Comparison of ENCODE assay signal across 25 mouse cellular contexts in the genomic region with DNA sequence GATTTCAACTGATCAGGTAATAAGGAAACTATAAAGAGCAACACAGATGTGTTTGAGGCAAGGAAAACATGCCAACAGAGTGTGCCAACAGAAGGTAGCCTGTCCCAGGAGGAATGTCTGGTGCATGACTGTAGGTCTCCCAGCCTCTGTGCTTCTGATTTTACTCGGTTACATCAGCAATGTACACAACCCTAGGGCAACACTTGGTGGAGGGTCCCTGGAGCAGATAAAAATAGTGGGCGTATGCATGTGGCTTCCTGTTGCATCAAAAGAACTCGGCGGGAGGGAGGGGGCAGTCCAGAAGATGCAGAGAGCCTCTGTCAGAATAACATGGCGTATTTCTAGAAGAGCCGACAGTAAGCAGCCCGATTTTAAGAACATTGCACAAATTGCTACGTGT.
DNase-seq lines count a peak whose midpoint lies in the region; ATAC-seq and TF ChIP-seq lines count a peak whose summit lies in the region.
"Had no signal": no experiment of that assay in that cellular context is flagged by ENCODE, and none has a peak within 500 bp of the region (broad histone marks: within the 10 kb centered on the region; RNA-seq: fewer than 3 reads in every experiment).

No protein-coding gene starts in this region.

- no peak for TF ChIP-seq POLR2A in embryonic fibroblast, embryonic 13.5 days (IDR thresholded peaks at IDR 0.05; ENCODE audit: low read depth, low read length)
- no peak for TF ChIP-seq POLR2A in myocyte (IDR thresholded peaks at IDR 0.05; ENCODE audit: insufficient read length, low read depth)

- 0 out of 2 replicates have a peak overlapping the region, but pooled peaks have one; percentile 2 for H3K27ac ChIP-seq in embryonic fibroblast, embryonic 13.5 days (ENCODE audit: insufficient read depth, low read length)
- H3K27ac ChIP-seq: embryonic facial prominence, embryonic 10.5 days; embryonic facial prominence, embryonic 12.5 days; forebrain, embryonic 10.5 days; forebrain, embryonic 12.5 days had no signal

- H3K4me1 ChIP-seq in embryonic fibroblast, embryonic 13.5 days (ENCODE audit: control insufficient read depth, insufficient read depth, low read length) = peaks cover 2% of the 10 kb centered on the region; the same call in 1 of the 2 replicates
- H3K4me1 ChIP-seq: embryonic facial prominence, embryonic 10.5 days; embryonic facial prominence, embryonic 12.5 days; forebrain, embryonic 10.5 days; forebrain, embryonic 12.5 days had no signal

- peak; percentile 22 for DNase-seq in 416B (ENCODE audit: low read depth)
- no peak for DNase-seq in heart, adult 8-10 months (ENCODE audit: low spot score)
- DNase-seq in embryo, embryonic 11 days = no peak
- no peak for DNase-seq in gastrocnemius, adult 8-10 months (ENCODE audit: low spot score in 2 of 2)
- no peak for DNase-seq in adipocyte (ENCODE audit: low spot score)
- DNase-seq: adrenal gland, adult 2 months; adrenal gland, postnatal 14 days; adrenal gland, postnatal 36 days; cerebellum, adult 11-12 months; cerebellum, adult 2 months; cerebellum, adult 9-10 months; cerebellum, postnatal 10 days; cerebellum, postnatal 25 days had no signal

- H3K36me3 ChIP-seq in myocyte (ENCODE audit: control insufficient read depth, insufficient read depth) = no peaks in the 10 kb centered on the region
- H3K36me3 ChIP-seq: forebrain, embryonic 12.5 days had no signal

- no peak for TF ChIP-seq CTCF in embryonic fibroblast, embryonic 13.5 days (IDR thresholded peaks at IDR 0.05; ENCODE audit: borderline replicate concordance, insufficient read depth, low read length)

- no peaks in the 10 kb centered on the region for H3K79me2 ChIP-seq in myocyte (ENCODE audit: control insufficient read depth, insufficient read depth)

- 0 out of 2 replicates have a peak, but pooled peaks have one; percentile 19 for ATAC-seq in megakaryocyte, adult 5-6 weeks (ENCODE audit: poor library complexity, severe bottlenecking)
- ATAC-seq: activated CD4-positive, CD25-positive, alpha-beta regulatory T cell, adult 4 months; forebrain, embryonic 14.5 days; forebrain, embryonic 16.5 days; Patski had no signal

- no peak overlapping the region for H3ac ChIP-seq in myocyte (ENCODE audit: control insufficient read depth, insufficient read length)

- H3K4me2 ChIP-seq in myocyte (ENCODE audit: low read depth) = no peak overlapping the region
- H3K4me2 ChIP-seq: embryonic facial prominence, embryonic 12.5 days; forebrain, embryonic 12.5 days had no signal

- H3K4me3 ChIP-seq in embryonic fibroblast, embryonic 13.5 days (ENCODE audit: insufficient read depth, low read length) = no peak overlapping the region
- H3K4me3 ChIP-seq in myocyte = no peak overlapping the region
- H3K4me3 ChIP-seq: embryonic facial prominence, embryonic 10.5 days; embryonic facial prominence, embryonic 12.5 days; erythroblast, embryonic 14.5 days; forebrain, embryonic 10.5 days; forebrain, embryonic 12.5 days had no signal

- no peaks in the 10 kb centered on the region for H3K27me3 ChIP-seq in myocyte (ENCODE audit: control insufficient read depth, insufficient read depth, insufficient read length)
- H3K27me3 ChIP-seq: embryonic facial prominence, embryonic 12.5 days; forebrain, embryonic 12.5 days; Patski had no signal

TF ChIP-seq in myocyte, 11 proteins besides CTCF, POLR2A, EP300 and RAD21:
- TF ChIP-seq CEBPB (IDR thresholded peaks at IDR 0.05; ENCODE audit: insufficient read depth, poor library complexity, severe bottlenecking) (0 out of 2 replicates have a peak, but pooled peaks have one; percentile 15), POLR2AphosphoS2 (IDR thresholded peaks at IDR 0.05; ENCODE audit: insufficient read length, low read depth) (no peak)
